Mouse (Mus musculus) heart, embryonic 15.5 days (tissue): ENCODE data around the gene Ctsf. TPM values are rescaled to one million over a fixed set of nuclear protein-coding genes. Genes with fewer than 3 reads are reported as not detected.

ENCODE experiments used
- ATAC-seq: fragments of 200-750 bp; cut with Nextera tagmentation; replicated peaks from 2 replicates; pipeline ENCODE4 v1.8.0; 2017; ENCODE audit warnings: low read depth, moderate TSS enrichment; ENCODE audit not compliant: insufficient number of reproducible peaks, insufficient read depth, low FRiP score
- H3K27ac ChIP-seq: fragments of 300-500 bp; sonication (generic); 2 replicates; pipeline ENCODE4 v1.5.1; 2015; ENCODE audit warnings: mild to moderate bottlenecking, inconsistent platforms
- H3K27me3 ChIP-seq: fragments of 300-500 bp; sonication (generic); 2 replicates; pipeline ENCODE4 v1.6.1; 2015; ENCODE audit warnings: inconsistent platforms
- H3K36me3 ChIP-seq: fragments of 300-500 bp; sonication (generic); 2 replicates; pipeline ENCODE4 v1.6.1; 2015; ENCODE audit warnings: mild to moderate bottlenecking, inconsistent platforms
- H3K4me1 ChIP-seq: fragments of 300-500 bp; sonication (generic); replicated peaks from 2 replicates; pipeline ENCODE4 v1.6.1; 2015; ENCODE audit warnings: inconsistent platforms
- H3K4me2 ChIP-seq: fragments of 300-500 bp; sonication (generic); 2 replicates; pipeline ENCODE4 v1.6.1; 2015; ENCODE audit warnings: inconsistent platforms, mild to moderate bottlenecking, moderate library complexity
- H3K4me3 ChIP-seq: fragments of 300-500 bp; sonication (generic); 2 replicates; pipeline ENCODE4 v1.5.1; 2015; ENCODE audit warnings: mild to moderate bottlenecking, inconsistent platforms
- H3K9ac ChIP-seq: fragments of 300-500 bp; sonication (generic); 2 replicates; pipeline ENCODE4 v1.6.1; 2015; ENCODE audit warnings: mild to moderate bottlenecking, inconsistent platforms
- H3K9me3 ChIP-seq: fragments of 300-500 bp; sonication (generic); replicated peaks from 2 replicates; pipeline ENCODE4 v1.6.1; 2016; ENCODE audit warnings: inconsistent platforms
- WGBS: fragments of 180-500 bp; shearing (Covaris S2); methylation state at CpG from one replicate; pipeline ENCODE4 v1.1.7; 2015; ENCODE audit warnings: mixed read lengths; 5-methylcytosine and 5-hydroxymethylcytosine counted together
- polyA plus RNA-seq: library from polyadenylated mRNA; unstranded; fragments of >200 nt; fragmentation: Nextera tagmentation; extraction: Ambion mirVana; gene quantifications from 2 replicates; pipeline ENCODE4 v1.2.1, GENCODE M21; 2015

Ctsf gene
- polyA plus RNA-seq, 1 experiment from 2014 or later: 37.4 TPM

GRCm38 (mm10) chr19:4883961-4884360, 29.0 kb downstream of the Ctsf start:
- ATAC-seq: no peak
- Histone ChIP-seq H3K27me3 (no peaks in the 10 kb centered on the region), H3K36me3 (no peaks in the 10 kb centered on the region), H3K4me1 (0 out of 2 replicates have a peak, but pooled peaks cover 4% of the 10 kb centered on the region), H3K4me3 (no peak overlapping the region), H3K9ac (no peak overlapping the region), H3K27ac (no peak overlapping the region), H3K9me3 (no peaks in the 10 kb centered on the region), H3K4me2 (no peak overlapping the region)
- 85% methylated on average over 4 of the region's 4 CpGs for WGBS

DNA sequence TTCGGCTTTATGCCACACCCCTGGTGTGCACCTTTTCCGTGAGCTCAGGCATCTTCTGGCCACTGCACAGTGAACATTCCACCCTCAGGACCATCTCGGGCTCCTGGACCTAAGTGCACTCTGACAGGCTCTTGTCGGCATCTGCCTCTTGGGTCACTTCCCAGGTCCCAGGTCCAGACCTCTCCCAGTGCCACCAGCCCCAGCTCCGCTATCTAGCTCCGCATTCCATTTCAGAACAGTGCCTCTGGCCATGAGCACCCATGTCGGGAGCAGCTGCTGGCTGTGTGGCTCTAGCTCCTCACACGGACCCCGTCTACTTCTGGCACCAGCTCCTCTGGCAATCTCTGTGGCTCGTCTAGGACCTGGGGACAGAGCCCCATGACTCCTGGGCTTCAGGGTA, 34.9 kb downstream of the Ctsf start:
- Histone ChIP-seq H3K36me3 (no peaks in the 10 kb centered on the region), H3K27me3 (peaks cover 7% of the 10 kb centered on the region; the same call in 1 of the 2 replicates), H3K9ac (no peak overlapping the region), H3K4me2 (no peak overlapping the region), H3K9me3 (no peaks in the 10 kb centered on the region), H3K27ac (no peak overlapping the region), H3K4me3 (no peak overlapping the region), H3K4me1 (peaks cover 5% of the 10 kb centered on the region; the same call in 1 of the 2 replicates)
- 52% methylated on average over 10 of the region's 10 CpGs for WGBS
- ATAC-seq: 0 out of 2 replicates have a peak, but pooled peaks have one; percentile 22

- Histone ChIP-seq H3K27me3 (peaks cover 7% of the 10 kb centered on the region; the same call in 1 of the 2 replicates), H3K4me2 (no peak overlapping the region), H3K4me3 (no peak overlapping the region), H3K27ac (no peak overlapping the region), H3K9me3 (no peaks in the 10 kb centered on the region), H3K4me1 (peaks cover 5% of the 10 kb centered on the region; the same call in 1 of the 2 replicates), H3K9ac (no peak overlapping the region), H3K36me3 (no peaks in the 10 kb centered on the region)
- ATAC-seq: no peak
- WGBS: 72% methylated on average over 3 of the region's 3 CpGs
These were observed 36.9 kb downstream of the Ctsf start for GRCm38 (mm10) chr19:4891798-4892197.

GRCm38 (mm10) chr19:4896780-4897520, 42.0 kb downstream of the Ctsf start:
- peaks cover 5% of the 10 kb centered on the region; the same call in 1 of the 2 replicates for H3K36me3 ChIP-seq
- 0 out of 2 replicates have a peak overlapping the region, but pooled peaks have one; percentile 16 for H3K4me2 ChIP-seq
- no peaks in the 10 kb centered on the region for H3K27me3 ChIP-seq
- 48% methylated on average over 21 of the region's 21 CpGs for WGBS
- no peak overlapping the region for H3K9ac ChIP-seq
- no peaks in the 10 kb centered on the region for H3K9me3 ChIP-seq
- no peaks in the 10 kb centered on the region for H3K4me1 ChIP-seq
- ATAC-seq: no peak
- no peak overlapping the region for H3K27ac ChIP-seq
- no peak overlapping the region for H3K4me3 ChIP-seq

- H3K36me3 ChIP-seq: peaks cover 5% of the 10 kb centered on the region; the same call in 1 of the 2 replicates
- ATAC-seq: no peak
- H3K27ac ChIP-seq: no peak overlapping the region
- H3K9ac ChIP-seq: no peak overlapping the region
- no peaks in the 10 kb centered on the region for H3K4me1 ChIP-seq
- 64% methylated on average over 9 of the region's 9 CpGs for WGBS
- no peak overlapping the region for H3K4me2 ChIP-seq
- no peaks in the 10 kb centered on the region for H3K9me3 ChIP-seq
- H3K27me3 ChIP-seq: no peaks in the 10 kb centered on the region
- H3K4me3 ChIP-seq: no peak overlapping the region
These were observed 44.0 kb downstream of the Ctsf start for GRCm38 (mm10) chr19:4898972-4899371.

- no peak for ATAC-seq
- Histone ChIP-seq H3K27me3 (no peaks in the 10 kb centered on the region), H3K27ac (no peak overlapping the region), H3K4me1 (no peaks in the 10 kb centered on the region), H3K9ac (no peak overlapping the region), H3K4me3 (no peak overlapping the region), H3K36me3 (peaks cover 5% of the 10 kb centered on the region; the same call in 1 of the 2 replicates), H3K4me2 (no peak overlapping the region), H3K9me3 (no peaks in the 10 kb centered on the region)
- 62% methylated on average over 3 of the region's 3 CpGs for WGBS
These were observed 45.0 kb downstream of the Ctsf start for GRCm38 (mm10) chr19:4899888-4900287.

DNA sequence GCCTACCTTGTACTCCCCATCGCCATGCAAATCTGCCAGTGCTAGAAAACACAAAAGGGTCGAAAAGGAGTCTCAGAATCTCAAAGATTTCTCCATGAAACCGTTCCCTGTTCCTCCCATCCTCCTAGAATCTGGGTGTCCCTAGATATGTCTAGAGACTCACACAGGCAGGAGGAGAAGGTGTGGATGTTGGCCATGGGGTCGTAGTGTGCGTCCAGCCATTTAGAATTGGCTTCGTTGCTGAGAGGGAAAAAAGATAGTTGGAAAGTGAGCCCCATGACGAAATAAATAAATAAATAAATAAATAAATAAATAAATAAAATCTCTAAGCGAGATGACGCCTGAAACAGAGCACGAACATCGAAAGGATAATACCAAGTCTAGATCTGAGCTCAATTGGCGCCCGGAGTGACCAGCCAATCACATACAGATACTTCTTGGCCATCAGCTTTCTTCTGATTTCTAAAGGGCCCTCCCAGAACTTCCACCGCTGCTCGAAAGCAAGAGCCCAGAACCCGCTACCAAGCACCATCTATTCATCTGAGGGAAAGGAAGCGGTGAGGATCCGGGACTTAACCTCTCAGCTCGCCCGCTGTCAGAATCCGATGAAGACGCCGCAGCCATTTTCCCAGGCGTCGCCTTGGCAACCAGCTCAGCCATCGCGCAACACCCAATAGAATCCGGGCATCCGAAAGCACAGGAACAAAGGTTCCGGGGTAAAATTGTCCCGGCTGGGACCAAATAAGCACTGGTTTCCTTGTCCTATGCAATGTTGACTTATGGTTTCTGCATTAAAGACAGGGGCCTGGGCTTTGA, 51.3 kb downstream of the Ctsf start, which contains the start of gene Bbs1:
Bbs1 (minus strand) TSS at position 650 of the 816 bp plus-strand sequence.
- peak within 1 kb of the TSS; percentile 64 for H3K4me3 ChIP-seq
- no peaks in the 10 kb centered on the region for H3K9me3 ChIP-seq
- H3K36me3 ChIP-seq: peaks cover 35% of the 10 kb centered on the region
- no peak within 1 kb of the TSS for H3K27ac ChIP-seq
- peaks cover 4% of the 10 kb centered on the region for H3K4me1 ChIP-seq
- ATAC-seq: peak; percentile 57; the same call in 1 of the 2 replicates
- WGBS: 9% methylated on average over 31 of the region's 31 CpGs
- H3K27me3 ChIP-seq: no peaks in the 10 kb centered on the region
- peak within 1 kb of the TSS; percentile 73 for H3K4me2 ChIP-seq
- peak within 1 kb of the TSS; percentile 51 for H3K9ac ChIP-seq

DNA sequence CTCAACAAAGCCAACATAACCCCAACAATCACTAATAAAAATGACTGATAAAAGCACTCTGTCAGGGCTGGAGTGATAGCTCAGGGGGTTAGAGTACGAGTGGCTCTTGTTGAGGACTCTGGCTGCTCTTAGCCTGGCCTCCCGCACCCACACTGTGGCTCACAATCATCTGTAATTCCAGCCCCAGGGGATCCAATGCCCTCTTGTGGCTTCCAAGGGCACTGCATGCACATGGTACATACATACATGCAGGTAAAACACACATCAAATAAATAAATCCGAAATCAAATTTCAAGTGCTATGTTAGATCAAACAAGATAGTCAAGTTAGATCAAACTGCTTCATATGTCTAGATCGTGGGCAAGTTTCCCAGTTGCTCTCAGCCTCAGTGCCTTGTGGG, 53.2 kb downstream of the Ctsf start:
- Histone ChIP-seq H3K27ac (no peak overlapping the region), H3K27me3 (no peaks in the 10 kb centered on the region), H3K4me1 (peaks cover 4% of the 10 kb centered on the region), H3K9me3 (no peaks in the 10 kb centered on the region), H3K36me3 (peaks cover 47% of the 10 kb centered on the region), H3K9ac (no peak overlapping the region), H3K4me3 (no peak overlapping the region), H3K4me2 (no peak overlapping the region)
- no peak for ATAC-seq
- 77% methylated on average over 4 of the region's 4 CpGs for WGBS

DNA sequence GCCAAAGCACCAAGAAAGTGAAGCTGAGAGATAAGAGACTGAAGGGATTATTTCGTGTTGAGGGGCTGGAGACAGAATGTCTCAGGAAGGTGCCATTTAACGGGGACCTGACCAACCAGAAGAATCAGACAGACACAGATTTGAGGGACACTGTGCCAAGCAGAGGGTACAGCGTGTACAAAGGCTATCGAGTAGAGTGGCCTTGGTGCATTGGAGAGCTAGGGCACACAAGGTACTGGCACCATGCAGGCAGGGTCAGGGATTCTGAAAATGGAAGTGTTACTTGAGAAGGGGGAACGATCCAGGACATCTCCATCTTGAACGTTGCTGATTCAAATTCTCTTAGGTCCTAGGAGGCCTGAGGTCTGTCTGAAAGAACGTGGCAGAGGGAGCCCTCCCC, 54.4 kb downstream of the Ctsf start:
- Histone ChIP-seq H3K9me3 (no peaks in the 10 kb centered on the region), H3K4me1 (peaks cover 4% of the 10 kb centered on the region), H3K36me3 (peaks cover 59% of the 10 kb centered on the region), H3K4me2 (no peak overlapping the region), H3K4me3 (no peak overlapping the region), H3K27me3 (no peaks in the 10 kb centered on the region), H3K9ac (no peak overlapping the region), H3K27ac (no peak overlapping the region)
- ATAC-seq: no peak
- 84% methylated on average over 7 of the region's 7 CpGs for WGBS
